Mouse (Mus musculus): ENCODE results near the gene Bst2. TPM values are rescaled to one million over a fixed set of nuclear protein-coding genes. Genes with fewer than 3 reads are reported as not detected.

The Bst2 gene
- 6.3 and 12.5 TPM in 2 replicates for polyA plus RNA-seq (2021; fragmentation: Nextera tagmentation)
- long read RNA-seq, experiment 1 = 0 reads
- long read RNA-seq, experiment 2, transcript Bst2-201 (5 exons, 792 nt) = major isoform, 6 of 6 reads
- long read RNA-seq, experiment 2, partial matches to known transcripts = 0 of 6 reads
- long read RNA-seq, experiment 2, other reads (novel, unspliced or antisense) = 0 of 6 reads

DNA sequence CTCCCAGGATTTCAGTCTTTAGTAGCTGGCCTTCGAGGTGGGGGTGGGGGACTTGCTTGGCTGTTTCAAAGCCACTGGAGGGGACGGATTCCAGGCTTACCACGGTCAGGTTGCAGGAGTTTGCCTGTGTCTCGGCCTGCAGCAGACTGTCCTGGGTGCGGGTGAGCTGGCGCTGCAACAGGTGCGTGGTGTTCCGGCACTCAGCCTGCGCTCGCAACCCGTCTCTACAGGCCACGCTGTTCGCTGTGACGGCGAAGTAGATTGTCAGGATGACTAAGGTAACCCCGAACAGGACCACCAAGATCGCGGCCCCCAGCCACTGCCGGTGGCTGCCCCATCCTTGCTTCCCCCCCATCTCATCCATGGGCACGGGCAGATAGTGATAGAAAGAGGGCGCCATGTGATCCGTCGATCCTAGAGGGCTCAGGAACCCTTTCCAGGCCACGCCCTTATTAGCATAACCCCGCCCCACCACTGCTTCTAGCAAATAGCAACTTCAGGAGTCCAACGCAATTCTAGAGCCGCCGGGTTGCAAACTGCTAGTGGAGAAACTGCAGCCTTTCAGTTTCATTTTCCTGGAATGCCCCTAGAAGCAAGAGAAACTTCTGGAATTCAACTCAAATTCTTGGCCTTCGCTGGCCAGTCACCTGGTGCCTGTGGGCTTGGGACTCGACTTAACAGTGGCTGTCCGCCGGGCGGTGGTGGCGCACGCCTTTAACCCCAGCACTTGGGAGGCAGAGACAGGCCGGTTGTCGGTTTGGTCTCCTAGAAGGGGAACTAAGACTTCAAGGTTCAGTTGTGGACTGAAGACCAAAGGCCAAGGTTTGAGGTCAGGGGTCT, at the start of gene Bst2:
Bst2 (minus strand) TSS at position 429 of the 840 bp plus-strand sequence.

DNA sequence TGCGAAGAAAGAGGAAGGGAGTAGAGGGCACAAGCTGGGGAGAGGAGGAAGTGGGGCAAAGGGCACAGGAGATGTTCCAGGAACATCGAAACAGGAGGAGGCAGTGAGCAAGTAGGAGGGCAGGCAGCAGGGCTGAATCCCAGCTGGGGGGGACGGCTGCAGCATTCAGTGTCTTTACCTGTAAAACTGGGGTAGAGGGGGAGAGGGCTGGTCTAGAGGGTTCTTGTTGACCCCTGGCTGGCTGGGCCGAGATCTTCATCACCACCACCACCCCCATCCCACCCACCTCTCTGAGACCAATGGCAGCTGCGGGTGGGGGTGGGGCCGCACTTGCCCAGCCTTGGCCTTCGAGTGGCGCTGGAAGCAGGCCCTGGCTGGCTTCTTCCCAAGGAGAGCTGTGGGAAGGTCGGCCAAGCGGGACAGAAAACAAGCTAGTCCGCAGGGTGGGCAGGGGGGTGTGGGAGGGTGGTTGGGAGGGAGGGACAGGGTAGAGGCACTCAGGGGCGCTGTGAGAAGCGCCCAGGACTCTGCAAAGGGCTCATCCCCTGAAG, 31.2 kb upstream of the Bst2 start, which contains the start of gene Slc27a1:
Slc27a1 (plus strand) TSS at position 496 of the 551 bp plus-strand sequence.

GRCm38 (mm10) chr8:71566501-71566900, 29.2 kb upstream of the Bst2 start, which contains the start of gene Nxnl1:
Gene Nxnl1, minus strand, starts transcription at chr8:71566601.

GRCm38 (mm10) chr8:71558071-71558957, 21.1 kb upstream of the Bst2 start, which contains the start of gene Tmem221:
Gene Tmem221, minus strand, starts transcription at chr8:71558871.

DNA sequence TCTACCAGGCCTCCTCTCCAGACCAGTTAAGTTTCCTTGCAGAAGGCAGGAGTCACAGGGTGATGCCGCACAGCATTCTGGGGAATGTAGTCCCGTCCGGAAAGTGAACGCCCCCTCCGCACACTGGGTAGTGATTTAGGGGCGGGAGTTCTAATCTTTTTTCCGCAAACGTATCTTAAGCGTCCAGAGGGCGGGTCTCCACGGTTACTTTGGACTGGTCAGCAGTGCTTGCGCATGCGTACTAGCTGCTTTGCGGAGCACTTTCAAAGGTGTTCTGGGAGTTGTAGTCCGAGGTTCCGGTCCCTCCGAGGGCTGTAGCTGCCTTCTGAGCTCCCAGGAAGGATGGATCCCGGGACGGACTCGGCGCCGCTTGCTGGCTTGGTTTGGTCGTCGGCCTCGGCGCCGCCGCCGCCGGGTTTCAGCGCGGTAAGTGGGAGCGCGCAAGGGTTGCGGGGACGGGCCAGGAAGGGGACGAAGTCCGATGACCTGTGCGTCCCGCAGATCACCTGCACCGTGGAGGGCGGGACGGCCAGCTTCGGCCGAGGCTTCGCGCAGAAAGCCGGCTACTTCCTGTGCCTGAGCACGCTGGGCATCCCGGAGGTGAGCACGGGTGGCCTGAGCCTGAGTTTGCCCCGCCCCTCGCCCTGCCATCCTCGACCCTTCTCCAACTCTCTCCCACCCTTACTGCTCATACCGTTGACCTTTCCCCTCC, 5.5 kb upstream of the Bst2 start, which contains the start of gene Mvb12a:
Mvb12a (plus strand) TSS at position 291 of the 712 bp plus-strand sequence.

GRCm38 (mm10) chr8:71525226-71526050, 11.8 kb downstream of the Bst2 start, which contains the start of gene Ccdc194:
Gene Ccdc194, minus strand, starts transcription at chr8:71525711.

DNA sequence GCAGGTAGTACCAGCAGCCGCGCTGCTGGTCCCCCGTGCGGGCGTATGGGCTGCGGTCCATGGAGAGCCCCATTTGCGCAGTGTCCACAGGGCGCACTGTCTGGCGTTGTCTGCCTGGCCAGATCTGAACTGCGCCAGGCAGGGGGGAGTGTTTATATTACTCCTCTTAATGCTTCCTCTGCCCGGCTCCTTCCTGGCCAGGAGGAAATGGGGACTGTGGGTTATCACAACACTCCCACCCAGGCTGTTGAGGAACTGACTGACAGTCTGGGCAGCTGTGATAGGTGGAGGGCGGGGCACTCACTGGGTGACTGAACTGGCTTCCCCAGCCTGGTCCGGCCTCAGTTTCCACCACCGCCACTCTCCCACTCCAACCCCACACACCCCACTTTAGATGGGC, 25.6 kb downstream of the Bst2 start, which contains the start of gene Plvap:
Plvap (minus strand) TSS at position 109 of the 400 bp plus-strand sequence.

DNA sequence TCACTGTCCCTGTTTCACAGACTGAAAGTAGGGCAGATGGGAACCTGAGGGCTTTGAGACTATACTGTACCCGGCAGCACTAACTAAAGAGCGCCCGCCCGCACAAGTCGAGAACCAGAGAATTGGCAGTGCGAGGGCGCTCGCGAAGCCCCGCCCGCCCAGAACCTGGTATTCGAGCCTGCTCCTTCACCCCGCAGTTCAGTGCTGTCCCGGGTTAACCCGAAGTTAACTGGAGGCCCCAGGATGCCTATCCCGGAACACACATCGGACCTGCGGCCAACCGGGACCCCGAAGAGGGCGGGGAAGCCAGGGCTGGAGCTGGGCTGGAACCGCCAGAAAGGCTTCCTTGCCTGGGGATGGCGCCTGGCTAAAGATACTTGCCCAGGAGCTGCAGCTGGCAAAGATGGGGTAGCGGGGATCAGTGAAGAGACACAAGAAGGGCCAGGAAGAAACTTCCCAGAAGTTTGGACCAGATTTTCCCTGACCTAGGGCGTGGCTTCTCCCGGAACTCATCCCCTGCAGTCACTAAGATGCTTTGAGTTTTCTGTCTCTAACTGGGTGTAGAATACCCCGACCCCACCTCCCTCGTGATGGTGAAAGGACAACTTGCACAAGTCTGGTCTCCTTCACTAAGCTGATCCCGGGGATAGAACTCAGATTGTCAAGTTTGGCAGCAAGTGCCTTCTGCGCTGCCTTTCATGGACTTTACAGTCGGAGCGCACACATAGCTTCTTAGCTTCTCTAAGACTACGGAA, 49.4 kb downstream of the Bst2 start, which contains the start of gene Gtpbp3:
Gtpbp3 (plus strand) TSS at position 413 of the 755 bp plus-strand sequence.

GRCm38 (mm10) chr8:71485142-71486135, 51.8 kb downstream of the Bst2 start, which contains the start of gene Ano8:
Gene Ano8, minus strand, starts transcription at chr8:71485963.

Other genes with a start within 250 kb of the Bst2 start
- 169 and 227 TPM in 2 replicates for gene Use1, start 170.6 kb downstream of the Bst2 start, polyA plus RNA-seq (2021; fragmentation: Nextera tagmentation)
- 7.5 and 8.3 TPM in 2 replicates for gene Ocel1, start 166.2 kb downstream of the Bst2 start, polyA plus RNA-seq (2021; fragmentation: Nextera tagmentation)
- 7.4 and 23.6 TPM in 2 replicates for gene Nr2f6, start 155.5 kb downstream of the Bst2 start, polyA plus RNA-seq (2021; fragmentation: Nextera tagmentation)
- gene Ushbp1, start 141.7 kb downstream of the Bst2 start, polyA plus RNA-seq (2021; fragmentation: Nextera tagmentation) = 1.5 and 2.1 TPM in 2 replicates
- gene Babam1, start 140.6 kb downstream of the Bst2 start, polyA plus RNA-seq (2021; fragmentation: Nextera tagmentation) = 94.9 and 99.9 TPM in 2 replicates
- gene Ankle1, start 131.4 kb downstream of the Bst2 start, polyA plus RNA-seq (2021; fragmentation: Nextera tagmentation) = not detected in 2 replicates
- 416 and 457 TPM in 2 replicates for gene Abhd8, start 73.8 kb downstream of the Bst2 start, polyA plus RNA-seq (2021; fragmentation: Nextera tagmentation)
- gene Mrpl34, start 72.5 kb downstream of the Bst2 start, polyA plus RNA-seq (2021; fragmentation: Nextera tagmentation) = 139 and 150 TPM in 2 replicates
- 125 and 142 TPM in 2 replicates for gene Dda1, start 68.3 kb downstream of the Bst2 start, polyA plus RNA-seq (2021; fragmentation: Nextera tagmentation)
- gene Ano8, start 51.5 kb downstream of the Bst2 start, polyA plus RNA-seq (2021; fragmentation: Nextera tagmentation) = 0.43 and 3.1 TPM in 2 replicates
- gene Gtpbp3, start 49.4 kb downstream of the Bst2 start, polyA plus RNA-seq (2021; fragmentation: Nextera tagmentation) = 9.0 and 11.7 TPM in 2 replicates
- 6.2 and 10.7 TPM in 2 replicates for gene Plvap, start 25.7 kb downstream of the Bst2 start, polyA plus RNA-seq (2021; fragmentation: Nextera tagmentation)
- not detected in 2 replicates for gene Ccdc194, start 11.7 kb downstream of the Bst2 start, polyA plus RNA-seq (2021; fragmentation: Nextera tagmentation)
- 51.4 and 59.6 TPM in 2 replicates for gene Mvb12a, start 5.5 kb upstream of the Bst2 start, polyA plus RNA-seq (2021; fragmentation: Nextera tagmentation)
- gene Tmem221, start 21.4 kb upstream of the Bst2 start, polyA plus RNA-seq (2021; fragmentation: Nextera tagmentation) = 0.18 and 0.21 TPM in 2 replicates
- gene Nxnl1, start 29.1 kb upstream of the Bst2 start, polyA plus RNA-seq (2021; fragmentation: Nextera tagmentation) = 0.13 and 0.15 TPM in 2 replicates
- 64.9 and 88.1 TPM in 2 replicates for gene Slc27a1, start 31.4 kb upstream of the Bst2 start, polyA plus RNA-seq (2021; fragmentation: Nextera tagmentation)
- 102 and 107 TPM in 2 replicates for gene Pgls, start 54.7 kb upstream of the Bst2 start, polyA plus RNA-seq (2021; fragmentation: Nextera tagmentation)
- gene Fam129c, start 60.2 kb upstream of the Bst2 start, polyA plus RNA-seq (2021; fragmentation: Nextera tagmentation) = 1.7 TPM in 2 replicates
- 15.6 and 20.1 TPM in 2 replicates for gene Colgalt1, start 73.5 kb upstream of the Bst2 start, polyA plus RNA-seq (2021; fragmentation: Nextera tagmentation)
- gene Unc13a, start 134.3 kb upstream of the Bst2 start, polyA plus RNA-seq (2021; fragmentation: Nextera tagmentation) = 15.5 and 16.7 TPM in 2 replicates
- gene Jak3, start 138.8 kb upstream of the Bst2 start, polyA plus RNA-seq (2021; fragmentation: Nextera tagmentation) = 1.5 and 1.7 TPM in 2 replicates
- 0.67 TPM in 1 of 2 replicates, not detected in the other for gene Insl3, start 151.8 kb upstream of the Bst2 start, polyA plus RNA-seq (2021; fragmentation: Nextera tagmentation)
- gene B3gnt3, start 164.3 kb upstream of the Bst2 start, polyA plus RNA-seq (2021; fragmentation: Nextera tagmentation) = 0.43 and 0.51 TPM in 2 replicates
- 27.1 and 46.0 TPM in 2 replicates for gene Fcho1, start 188.3 kb upstream of the Bst2 start, polyA plus RNA-seq (2021; fragmentation: Nextera tagmentation)